Mouse (Mus musculus): ENCODE measurements around the gene Actl10.

Gene Actl10

DNA sequence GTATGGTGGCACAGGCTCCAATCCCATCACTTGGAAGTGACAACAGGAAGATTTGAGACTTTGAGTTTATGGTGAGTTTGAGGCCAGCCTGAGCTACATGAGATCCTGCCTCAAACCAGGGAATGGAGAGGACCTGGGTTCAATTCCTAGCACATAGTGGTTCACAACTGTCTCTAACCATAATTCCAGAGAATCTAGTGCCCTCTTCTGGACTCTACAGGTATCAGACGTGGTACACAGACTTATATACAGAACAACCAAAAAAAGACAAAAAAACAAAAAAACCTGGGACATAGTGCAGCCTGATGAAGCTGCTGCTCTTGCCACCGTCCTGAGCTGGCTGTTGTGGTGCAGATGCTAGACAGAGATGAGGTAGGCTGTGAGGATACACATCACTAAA lies 9.9 kb upstream of the Actl10 start:
- POLR2A ChIA-PET = interaction anchor here (0.7 to 28.3 kb wide), 23 partner anchors 4 to 169 kb away, joined by 3 to 479 read pairs (median 4); partner anchors contain the start of genes Actl10 (in 3 of the 4), 1700003F12Rik (in 1 of the 4), Cdk5rap1 (in 1 of the 4) and E2f1 (in 1 of the 4)
- CTCF ChIA-PET = interaction anchor here (0.6 to 3.3 kb wide), 7 partner anchors 8 to 446 kb away, joined by 3 to 15 read pairs (median 3); partner anchors contain the start of gene Actl10 (in 2 of the 4)

DNA sequence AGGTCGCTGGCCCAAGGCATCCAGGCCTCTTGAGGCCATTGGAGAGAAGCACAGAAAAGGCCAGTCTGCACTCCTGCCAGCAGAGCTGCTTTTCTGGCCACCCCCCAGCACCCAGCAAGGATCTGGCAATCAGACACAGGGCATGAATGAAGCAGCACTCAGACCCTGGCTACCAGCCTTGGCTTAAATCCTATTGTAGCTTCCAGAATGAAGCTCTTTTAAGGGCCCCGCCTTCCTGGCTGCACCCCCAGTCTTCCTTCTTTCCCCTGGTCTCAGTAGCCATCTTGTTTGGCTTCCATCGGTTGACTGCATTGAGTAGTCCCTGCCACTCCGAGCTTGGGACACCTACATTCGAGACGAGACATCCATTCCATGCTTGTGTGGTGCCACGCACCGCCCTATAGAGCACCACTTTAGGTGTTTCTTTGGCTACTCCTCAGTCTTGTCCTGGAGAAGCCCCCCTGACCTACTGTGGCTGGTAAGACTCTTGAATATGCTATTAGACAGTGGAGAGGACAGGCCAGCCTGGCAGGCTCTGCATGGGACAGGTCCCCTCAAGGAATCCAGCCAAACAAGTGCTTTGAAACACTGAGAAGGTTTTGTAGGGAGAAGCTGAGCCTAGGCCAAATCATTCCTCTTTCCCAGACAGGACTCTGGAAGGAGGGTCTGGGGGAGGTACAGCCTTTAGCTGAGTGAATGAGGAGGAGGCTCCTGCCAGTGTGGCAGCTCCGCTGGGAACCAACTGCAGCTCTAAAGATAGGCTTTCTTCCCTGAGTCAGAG lies 7.8 kb upstream of the Actl10 start:
- ChIA-PET CTCF (interaction anchor here (0.5 to 2.1 kb wide), 7 partner anchors 8 to 243 kb away, joined by 3 to 6 read pairs (median 3); partner anchors contain the start of gene Actl10 (in 2 of the 4)), POLR2A (interaction anchor here (0.7 to 28.3 kb wide), 22 partner anchors 2 to 803 kb away, joined by 3 to 479 read pairs (median 4); partner anchors contain the start of genes Actl10 (in 2 of the 4), 1700003F12Rik (in 1 of the 4), E2f1 (in 1 of the 4) and Necab3 (in 1 of the 4))

DNA sequence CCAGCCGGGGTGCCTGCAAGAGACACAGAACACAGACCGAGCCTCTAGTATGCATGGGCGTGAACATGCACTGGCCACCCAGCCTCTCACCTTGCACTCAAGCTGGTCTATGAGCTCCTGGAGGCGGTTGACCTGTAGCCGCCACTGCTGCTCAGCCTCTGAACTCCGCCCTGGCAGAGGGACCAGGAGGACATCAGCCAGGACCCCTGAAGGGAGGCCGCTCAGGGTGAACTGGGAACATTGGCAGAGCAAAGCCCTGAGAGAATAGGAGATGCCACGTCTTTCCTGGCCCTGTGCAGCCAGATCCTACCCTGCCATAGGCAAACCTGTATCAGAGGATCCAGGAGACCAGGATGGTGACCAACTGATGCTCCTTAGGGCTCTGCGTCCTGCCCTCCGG lies 4.9 kb upstream of the Actl10 start, which contains the start of gene 1700003F12Rik:
1700003F12Rik (plus strand) TSS at position 375 of the 400 bp plus-strand sequence.
- CTCF ChIA-PET = no interaction called here
- POLR2A ChIA-PET = interaction anchor here in 2 of 4 experiments (0.7 to 28.3 kb wide), 7 partner anchors 9 to 135 kb away, joined by 3 to 479 read pairs (median 4); partner anchors contain the start of genes E2f1 (in 1 of the 2) and Necab3 (in 1 of the 2)

DNA sequence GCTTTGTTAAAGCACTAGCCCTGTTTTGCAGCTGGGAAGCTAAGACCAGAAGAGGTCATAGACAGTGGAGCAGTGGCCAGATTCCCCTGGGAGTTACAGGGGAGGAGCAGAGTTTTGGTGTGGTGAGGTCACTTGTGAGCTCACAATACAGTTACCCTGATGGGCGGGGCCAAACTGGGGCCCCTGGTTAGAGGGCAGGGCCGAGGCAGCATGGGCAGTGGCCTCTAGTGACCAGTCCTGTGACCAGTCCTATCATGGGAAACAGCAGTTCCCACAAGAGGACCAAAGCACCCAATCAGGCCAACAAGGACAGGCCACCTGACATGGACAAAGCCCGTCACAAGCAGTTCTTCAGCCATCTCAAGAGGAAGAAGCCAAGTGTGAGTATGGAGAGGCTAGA lies 2.9 kb upstream of the Actl10 start:
- POLR2A ChIA-PET = interaction anchor here in 2 of 4 experiments (0.5 to 28.3 kb wide), 15 partner anchors 10 to 524 kb away, joined by 3 to 479 read pairs (median 4); partner anchors contain the start of genes Cdk5rap1 (in 1 of the 2), E2f1 (in 1 of the 2), Necab3 (in 1 of the 2) and Snta1 (in 1 of the 2)
- CTCF ChIA-PET = interaction anchor here in 3 of 4 experiments (0.5 to 5.2 kb wide), 7 partner anchors 8 to 242 kb away, joined by 3 to 25 read pairs (median 6); partner anchors contain the start of genes Raly (in 1 of the 3) and a (in 1 of the 3)

DNA sequence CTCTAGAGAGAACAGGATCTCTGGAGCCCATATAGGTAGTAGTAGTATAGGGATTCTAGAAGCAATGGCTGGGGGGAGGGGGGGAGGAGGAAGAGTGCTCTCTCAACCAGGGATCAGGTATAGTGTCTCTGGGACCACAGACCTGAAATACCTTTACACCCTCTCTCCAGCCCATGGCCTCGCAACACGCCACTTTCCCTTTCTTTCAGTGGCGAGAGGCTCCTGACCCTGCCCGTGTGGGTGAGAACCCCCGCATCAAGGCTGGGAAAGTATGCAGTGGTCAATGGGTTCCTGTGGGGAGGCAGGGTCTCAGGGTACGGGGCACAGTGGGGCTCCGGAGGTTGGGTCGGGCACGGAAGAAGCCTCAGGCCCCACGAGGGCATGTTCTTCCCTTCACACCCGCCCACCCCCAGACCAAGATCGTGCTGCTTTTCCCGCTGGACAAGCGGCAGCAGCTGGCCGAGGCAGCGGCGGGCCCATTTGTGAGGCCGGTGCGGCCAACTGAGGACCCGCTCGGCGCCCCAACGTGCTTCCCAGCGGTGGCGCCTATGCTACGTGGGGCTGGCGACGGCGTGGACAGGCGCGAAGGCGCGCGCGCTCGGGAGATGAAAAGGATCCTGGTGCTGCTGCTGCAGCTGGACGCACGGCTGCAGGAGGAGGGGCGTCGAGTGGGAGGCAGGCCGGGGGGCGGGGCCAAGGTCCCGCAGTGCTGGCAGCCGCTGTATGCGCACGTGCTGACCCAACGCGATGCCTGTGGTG lies 2.3 kb upstream of the Actl10 start:
- CTCF ChIA-PET = interaction anchor here in 2 of 4 experiments (0.5 to 5.2 kb wide), 5 partner anchors 9 to 242 kb away, joined by 3 to 25 read pairs (median 5); partner anchors contain the start of genes Raly (in 1 of the 2) and a (in 1 of the 2)
- POLR2A ChIA-PET = interaction anchor here (0.6 to 28.3 kb wide), 21 partner anchors 10 to 242 kb away, joined by 3 to 479 read pairs (median 4); partner anchors contain the start of genes 4930519P11Rik (in 1 of the 4), E2f1 (in 1 of the 4), Necab3 (in 1 of the 4) and Raly (in 1 of the 4)

DNA sequence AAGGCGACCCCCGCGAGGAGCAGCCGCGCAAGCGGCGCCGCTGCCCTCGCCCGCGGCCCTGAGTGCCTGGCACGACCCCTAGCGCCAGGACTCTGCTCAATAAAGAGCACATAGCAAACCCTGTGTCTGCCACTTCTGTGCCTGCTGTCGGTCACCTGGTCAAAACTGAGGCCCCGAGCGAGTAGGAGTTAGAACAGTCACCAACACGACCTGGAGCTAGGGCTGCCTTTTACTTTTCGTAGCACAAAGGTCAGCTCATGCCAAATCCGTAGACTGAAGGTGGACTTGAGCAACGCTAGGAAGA lies 1.7 kb upstream of the Actl10 start:
- ChIA-PET CTCF (interaction anchor here in 2 of 4 experiments (1.0 to 5.2 kb wide), 4 partner anchors 10 to 43 kb away, joined by 3 to 25 read pairs (median 5); no protein-coding TSS in a partner anchor), POLR2A (interaction anchor here in 3 of 4 experiments (0.8 to 28.3 kb wide), 13 partner anchors 11 to 241 kb away, joined by 3 to 479 read pairs (median 4); partner anchors contain the start of genes 4930519P11Rik (in 1 of the 3), E2f1 (in 1 of the 3), Necab3 (in 1 of the 3) and Raly (in 1 of the 3))

DNA sequence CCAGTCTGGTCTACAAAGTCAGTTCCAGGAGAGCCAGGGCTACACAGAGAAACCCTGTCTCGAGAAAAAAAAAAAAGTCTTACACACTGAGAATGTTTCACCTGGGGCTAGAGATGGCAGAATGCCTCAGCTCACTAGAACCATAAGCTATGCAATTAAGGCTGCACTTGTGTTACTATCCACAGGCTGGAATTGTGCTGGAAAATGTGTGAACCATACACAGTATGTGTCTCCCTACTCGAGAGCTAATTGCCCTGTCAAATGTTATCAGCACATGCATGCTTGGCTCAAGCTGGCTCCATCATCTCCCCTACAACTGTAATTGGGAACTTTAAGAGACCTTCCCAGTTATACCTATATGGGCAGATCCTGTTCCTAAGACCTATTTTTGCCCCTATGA lies 639 bp upstream of the Actl10 start:
- ChIA-PET POLR2A (interaction anchor here (0.5 to 28.3 kb wide), 27 partner anchors 10 to 919 kb away, joined by 3 to 479 read pairs (median 5); partner anchors contain the start of genes 4930519P11Rik (in 2 of the 4), E2f1 (in 2 of the 4), Pxmp4 (in 2 of the 4) and Zfp341 (in 2 of the 4)), CTCF (interaction anchor here in 3 of 4 experiments (0.6 to 5.2 kb wide), 13 partner anchors 8 to 139 kb away, joined by 3 to 27 read pairs (median 9); no protein-coding TSS in a partner anchor)

DNA sequence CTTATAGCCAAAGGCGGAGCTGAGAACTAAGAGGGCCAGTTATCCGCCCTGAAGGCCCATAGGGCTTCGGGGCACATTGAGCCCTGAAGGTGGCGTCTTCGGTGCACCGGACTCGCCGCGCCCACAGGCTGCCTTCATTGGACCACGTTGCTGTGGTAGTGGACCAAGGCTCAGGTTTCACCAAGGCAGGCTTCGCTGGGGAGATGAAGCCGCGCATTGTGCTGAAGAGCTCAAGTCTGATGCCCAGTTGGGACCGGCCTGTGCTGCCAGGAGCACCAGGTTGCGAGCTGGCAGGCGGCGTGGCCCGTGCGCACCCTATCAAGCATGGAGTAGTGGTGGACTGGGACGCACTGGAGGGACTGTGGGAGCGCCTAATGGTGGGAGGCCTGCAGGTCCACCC lies 351 bp downstream of the Actl10 start:
- POLR2A ChIA-PET = interaction anchor here (0.6 to 28.3 kb wide), 58 partner anchors 9 to 1637 kb away, joined by 3 to 479 read pairs (median 4); partner anchors contain the start of genes E2f1 (in 2 of the 4), Pxmp4 (in 2 of the 4), Snta1 (in 2 of the 4) and Zfp341 (in 2 of the 4)

DNA sequence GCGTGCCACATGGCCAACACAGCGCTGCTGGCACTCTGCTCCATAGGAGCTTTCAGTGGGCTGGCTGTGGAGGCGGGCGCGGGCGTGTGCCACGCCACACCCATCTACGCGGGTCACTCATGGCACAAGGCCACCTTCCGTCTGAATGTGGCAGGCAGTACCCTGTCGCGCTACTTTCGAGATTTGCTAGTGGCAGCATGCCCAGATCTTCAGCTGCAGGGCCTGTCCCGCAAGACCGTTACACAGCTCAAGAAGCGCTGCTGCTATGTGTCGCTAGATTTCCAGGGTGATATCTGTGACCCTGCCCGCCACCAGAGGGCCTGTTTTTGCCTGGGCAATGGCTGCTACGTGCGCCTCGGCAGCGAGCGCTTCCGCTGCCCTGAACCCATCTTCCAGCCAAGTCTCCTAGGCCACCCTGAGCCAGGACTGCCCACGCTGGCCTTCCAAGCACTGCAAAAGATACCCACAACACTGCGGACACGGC lies 890 bp downstream of the Actl10 start:
- CTCF ChIA-PET = interaction anchor here (0.5 to 5.2 kb wide), 51 partner anchors 9 to 295 kb away, joined by 3 to 27 read pairs (median 5); partner anchors contain the start of genes Pxmp4 (in 2 of the 4), Zfp341 (in 2 of the 4), 4930519P11Rik (in 1 of the 4) and E2f1 (in 1 of the 4)

More for the DNA sequence above, 351 bp downstream of the Actl10 start:
- CTCF ChIA-PET = interaction anchor here (0.5 to 5.2 kb wide), 46 partner anchors 9 to 202 kb away, joined by 3 to 27 read pairs (median 5); partner anchors contain the start of genes Pxmp4 (in 2 of the 4), Zfp341 (in 2 of the 4), 4930519P11Rik (in 1 of the 4) and E2f1 (in 1 of the 4)

DNA sequence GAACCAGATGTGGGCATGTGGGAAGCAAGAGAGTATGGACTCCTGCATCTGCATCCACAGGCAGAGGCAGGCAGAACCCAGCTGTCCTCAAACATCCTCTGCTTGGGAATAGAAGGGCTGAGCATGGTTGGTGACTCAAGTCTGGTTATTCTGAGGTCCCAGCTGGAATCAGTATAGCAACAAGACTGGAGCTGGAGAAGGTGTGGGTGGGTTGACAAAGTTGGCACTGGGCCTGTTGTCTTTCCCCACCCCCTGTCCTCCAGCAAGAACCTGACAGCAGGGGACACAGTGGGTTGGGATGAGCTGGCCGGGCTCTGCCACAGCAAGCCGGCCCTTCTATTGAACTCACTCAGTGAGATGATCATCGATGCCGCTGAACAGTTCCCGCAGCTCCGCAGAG lies 3.7 kb downstream of the Actl10 start:
- POLR2A ChIA-PET = interaction anchor here in 3 of 4 experiments (0.6 to 28.3 kb wide), 12 partner anchors 9 to 182 kb away, joined by 3 to 479 read pairs (median 6); partner anchors contain the start of genes E2f1 (in 2 of the 3), 1700003F12Rik (in 1 of the 3), Actl10 (in 1 of the 3) and Cdk5rap1 (in 1 of the 3)
- CTCF ChIA-PET = interaction anchor here in 1 of 4 experiments (1.3 kb wide), 1 partner anchor 31 kb away, joined by 6 read pairs; no protein-coding TSS in a partner anchor

More for the DNA sequence above, 890 bp downstream of the Actl10 start:
- POLR2A ChIA-PET = interaction anchor here (0.6 to 28.3 kb wide), 55 partner anchors 9 to 1638 kb away, joined by 3 to 479 read pairs (median 5); partner anchors contain the start of genes E2f1 (in 3 of the 4), Snta1 (in 2 of the 4), Zfp341 (in 2 of the 4) and 4930519P11Rik (in 1 of the 4)

DNA sequence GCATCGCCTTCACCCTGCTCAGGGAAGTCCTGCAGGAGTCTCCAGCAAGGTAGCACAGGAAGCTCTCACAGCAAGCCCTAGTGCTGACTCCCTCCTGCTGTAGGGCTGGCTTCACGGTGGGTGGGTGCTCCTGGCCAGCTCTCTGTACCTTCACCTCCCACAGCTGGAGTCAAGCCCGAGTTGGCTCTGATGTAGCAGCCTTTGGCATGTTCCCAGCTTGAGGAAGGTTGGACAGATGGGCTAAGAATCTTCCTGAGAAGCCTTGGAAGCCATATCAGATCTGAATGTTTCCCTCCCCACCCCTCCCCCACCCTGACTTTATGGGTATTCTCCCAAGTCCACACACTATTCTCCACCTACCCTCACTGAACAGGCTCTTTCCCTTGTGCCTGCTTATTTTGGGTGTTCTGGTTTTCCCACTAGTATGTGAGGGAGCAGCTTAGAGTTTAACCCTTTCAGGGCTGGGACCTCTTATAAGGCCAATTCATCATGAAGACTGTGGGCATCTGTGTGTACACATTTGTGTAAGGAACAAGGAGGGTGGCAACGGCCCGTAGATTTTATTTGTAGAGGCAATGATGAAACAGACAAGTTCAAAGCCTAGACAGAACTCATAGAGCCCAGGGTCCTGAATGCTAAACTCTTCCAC lies 5.7 kb downstream of the Actl10 start:
- POLR2A ChIA-PET = interaction anchor here (0.5 to 28.3 kb wide), 30 partner anchors 7 to 510 kb away, joined by 3 to 479 read pairs (median 4); partner anchors contain the start of genes E2f1 (in 2 of the 4), Snta1 (in 2 of the 4), 1700003F12Rik (in 1 of the 4) and 4930519P11Rik (in 1 of the 4)
- CTCF ChIA-PET = interaction anchor here in 3 of 4 experiments (0.5 to 1.2 kb wide), 8 partner anchors 11 to 257 kb away, joined by 3 to 4 read pairs (median 3); partner anchors contain the start of gene Zfp341 (in 1 of the 3)

DNA sequence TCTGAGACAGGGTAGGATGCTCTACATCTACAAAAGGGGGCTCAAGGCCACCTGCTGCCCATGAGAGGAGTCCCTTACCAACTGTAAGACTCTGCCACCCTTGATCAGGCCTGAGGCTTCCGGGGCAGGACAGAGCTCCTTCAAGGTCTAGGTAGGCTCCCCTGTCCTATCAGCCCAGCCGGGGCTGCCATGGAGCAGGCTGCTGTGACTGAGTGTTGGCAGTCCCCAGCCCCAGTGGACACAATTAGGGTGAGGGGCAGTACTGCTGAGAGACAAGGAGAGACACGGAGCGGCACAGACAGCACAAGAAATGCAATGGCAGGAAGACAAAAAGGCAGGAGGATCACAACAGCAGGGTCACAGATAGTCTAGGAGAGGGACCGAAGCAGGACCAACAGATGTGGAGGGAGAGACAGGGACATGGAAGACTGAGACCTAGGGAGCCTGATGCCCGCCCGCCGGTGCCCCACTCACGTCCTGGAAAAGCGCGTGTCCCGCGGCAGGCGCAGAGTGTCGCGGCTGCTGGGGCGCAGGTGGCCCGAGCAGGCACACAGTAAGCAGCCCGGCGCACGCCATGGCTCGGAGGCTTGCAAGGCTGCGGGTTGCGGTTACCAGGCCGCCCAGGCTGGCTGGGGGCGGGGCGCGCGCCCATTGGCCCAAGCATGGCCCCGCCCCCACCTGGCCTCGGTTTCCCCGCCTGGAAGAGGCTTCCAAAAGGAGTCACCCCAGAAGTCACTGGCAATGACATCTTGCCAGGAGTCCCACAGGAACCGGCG lies 6.9 kb downstream of the Actl10 start, which contains the start of gene Necab3:
Necab3 (minus strand) TSS at position 627 of the 776 bp plus-strand sequence.
- ChIA-PET POLR2A (interaction anchor here (0.6 to 28.3 kb wide), 28 partner anchors 6 to 232 kb away, joined by 3 to 479 read pairs (median 4); partner anchors contain the start of genes E2f1 (in 2 of the 4), 1700003F12Rik (in 1 of the 4), 4930519P11Rik (in 1 of the 4) and Actl10 (in 1 of the 4)), CTCF (interaction anchor here in 3 of 4 experiments (0.6 to 1.9 kb wide), 6 partner anchors 10 to 258 kb away, joined by 3 to 7 read pairs (median 3); partner anchors contain the start of gene Zfp341 (in 1 of the 3))

DNA sequence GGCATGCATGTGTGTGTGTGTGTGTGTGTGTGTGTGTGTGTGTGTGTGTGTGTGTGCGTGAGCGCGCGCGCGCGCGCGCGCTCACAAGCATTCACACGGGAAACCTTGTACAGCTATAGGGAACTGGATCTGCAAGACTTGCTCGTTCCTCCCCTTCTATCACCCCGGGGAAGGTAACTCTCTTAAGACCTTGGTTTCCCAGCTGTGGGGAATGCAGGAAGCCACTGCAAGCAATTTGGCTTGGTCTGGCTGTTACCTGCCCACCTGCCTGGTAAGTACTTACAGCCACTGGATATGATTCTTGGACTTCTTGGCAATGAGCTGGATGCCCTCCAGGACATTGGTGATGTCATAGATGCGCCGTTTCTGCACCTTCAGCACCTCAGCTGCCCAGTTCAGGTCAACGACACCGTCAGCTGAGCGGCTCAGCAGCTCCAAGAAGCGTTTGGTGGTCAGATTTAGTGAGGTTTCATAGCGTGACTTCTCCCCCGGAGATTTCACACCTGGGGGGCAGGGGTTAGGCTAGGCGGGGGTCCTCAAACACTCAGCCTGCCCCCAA lies 12.1 kb downstream of the Actl10 start:
- POLR2A ChIA-PET = interaction anchor here (0.6 to 18.6 kb wide), 24 partner anchors 10 to 156 kb away, joined by 3 to 479 read pairs (median 4); partner anchors contain the start of genes Actl10 (in 2 of the 4), Snta1 (in 2 of the 4), 1700003F12Rik (in 1 of the 4) and Cbfa2t2 (in 1 of the 4)

DNA sequence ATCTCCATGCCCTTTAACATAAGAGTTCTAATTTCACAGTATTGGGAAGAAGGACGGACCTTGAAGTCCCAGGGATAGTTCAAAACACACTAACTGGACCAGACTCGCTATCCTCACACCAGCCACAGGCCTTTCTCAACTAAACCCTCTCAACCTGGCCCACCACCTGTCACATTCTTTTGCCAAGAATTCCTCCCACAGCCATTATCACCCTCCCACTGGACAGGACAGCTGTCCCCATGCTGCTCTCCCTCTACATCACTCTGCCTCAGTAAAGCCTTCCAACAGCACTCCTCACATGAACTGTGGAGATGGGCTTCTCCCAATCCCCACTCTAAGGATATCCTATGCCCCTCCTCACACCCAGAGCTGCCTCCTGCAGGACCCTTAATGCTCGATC lies 14.0 kb downstream of the Actl10 start:
- POLR2A ChIA-PET = interaction anchor here in 3 of 4 experiments (0.6 to 18.6 kb wide), 19 partner anchors 12 to 217 kb away, joined by 3 to 479 read pairs (median 3); partner anchors contain the start of genes Actl10 (in 3 of the 3), 1700003F12Rik (in 1 of the 3), Necab3 (in 1 of the 3) and Pxmp4 (in 1 of the 3)

More for the DNA sequence above, 12.1 kb downstream of the Actl10 start:
- CTCF ChIA-PET = interaction anchor here (0.6 to 2.4 kb wide), 9 partner anchors 11 to 1167 kb away, joined by 3 to 18 read pairs (median 7); partner anchors contain the start of gene Actl10 (in 1 of the 4)

More for the DNA sequence above, 14.0 kb downstream of the Actl10 start:
- CTCF ChIA-PET = interaction anchor here in 2 of 4 experiments (0.6 to 2.4 kb wide), 3 partner anchors 14 to 496 kb away, joined by 3 to 18 read pairs (median 7); partner anchors contain the start of gene Actl10 (in 1 of the 2)

Measured in embryonic stem cell, embryonic (primary cell).